Mouse (Mus musculus) kidney, postnatal 4 days (tissue): ENCODE results near the gene Pkd1.

Experiments
- DNase-seq, 2 experiments: peaks; one replicate each; pipeline ENCODE4 v3.0.0; 2021; ENCODE audit warnings: mixed read lengths in 2 of 2

The Pkd1 gene

DNA sequence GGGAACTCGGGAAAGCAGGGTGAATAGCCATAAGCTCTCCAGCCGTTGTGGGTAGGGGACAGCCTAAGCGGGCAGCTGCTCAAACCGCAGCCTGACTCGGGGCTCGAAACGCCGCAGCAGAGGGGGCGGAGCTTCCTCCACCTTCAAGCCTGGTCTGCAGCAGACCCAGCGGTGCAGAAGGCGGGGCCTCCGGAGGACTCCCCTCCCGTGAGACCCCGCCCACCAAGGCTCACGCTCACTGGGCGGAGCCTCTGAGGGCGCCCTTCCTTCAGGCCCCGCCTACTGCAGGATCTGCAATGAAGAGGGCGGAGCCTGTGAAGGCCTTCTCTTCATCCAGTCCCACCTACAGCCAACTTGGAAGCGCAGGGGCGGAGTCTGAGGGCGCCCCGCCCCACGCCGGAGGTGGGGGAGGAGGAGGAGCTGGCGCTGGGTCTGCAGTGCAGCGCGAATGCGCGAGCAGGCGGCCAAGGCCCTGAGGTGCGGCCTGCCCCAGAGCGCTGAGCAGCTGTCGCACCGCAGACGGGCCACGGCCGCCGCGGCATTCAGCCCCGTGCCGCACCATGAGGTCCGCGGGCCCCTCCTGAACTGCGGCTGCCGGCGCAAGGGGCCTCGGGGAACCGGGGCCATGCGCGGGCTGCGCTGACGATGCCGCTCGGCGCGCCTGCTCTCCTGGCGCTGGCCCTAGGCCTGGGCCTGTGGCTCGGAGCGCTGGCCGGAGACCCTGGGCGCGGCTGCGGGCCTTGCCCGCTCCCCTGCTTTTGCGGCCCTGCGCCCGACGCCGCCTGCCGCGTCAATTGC lies at the start of gene Pkd1:
Pkd1 (plus strand) TSS at position 217 of the 798 bp plus-strand sequence.
- peak; percentile 98 to 99 for DNase-seq

DNA sequence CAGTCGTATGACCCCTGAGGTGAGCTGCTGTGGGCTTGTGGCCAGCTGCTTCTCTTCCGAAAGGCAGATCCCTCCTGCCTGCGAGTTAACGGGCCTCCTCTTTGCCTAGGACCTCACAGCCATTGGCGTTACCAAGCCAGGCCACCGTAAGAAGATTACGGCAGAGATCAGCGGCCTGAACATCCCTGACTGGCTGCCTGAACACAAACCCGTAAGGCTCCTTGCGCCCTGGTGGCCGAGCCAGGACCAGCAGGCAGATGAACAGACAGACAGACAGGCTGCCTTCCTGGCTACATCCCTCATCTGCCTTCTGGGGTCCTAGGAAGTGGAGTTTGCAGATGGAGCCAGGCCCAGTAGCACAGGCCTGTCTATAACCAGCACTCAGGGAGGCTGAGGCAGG lies 47.4 kb upstream of the Pkd1 start:
- peak in 1 of 2 experiments; percentile 35 for DNase-seq

DNA sequence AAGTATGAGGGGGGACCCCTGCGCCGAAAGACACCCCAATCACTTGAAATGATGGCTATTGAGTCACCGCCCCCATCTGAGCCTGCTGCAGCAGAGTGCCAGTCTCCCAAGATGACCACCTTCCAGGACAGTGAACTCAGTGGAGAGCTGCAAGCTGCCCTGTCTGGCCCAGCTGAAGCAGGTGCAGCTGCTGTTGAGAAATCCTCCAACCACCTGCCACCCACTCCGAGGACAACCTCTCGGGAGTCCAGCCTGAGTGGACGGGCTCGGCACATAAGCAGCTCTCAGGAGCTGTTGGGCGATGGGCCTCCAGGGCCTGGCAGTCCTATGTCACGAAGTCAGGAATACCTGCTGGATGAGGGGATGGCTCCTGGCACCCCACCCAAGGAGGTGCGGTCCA lies 45.5 kb upstream of the Pkd1 start:
- DNase-seq, result no peak

DNA sequence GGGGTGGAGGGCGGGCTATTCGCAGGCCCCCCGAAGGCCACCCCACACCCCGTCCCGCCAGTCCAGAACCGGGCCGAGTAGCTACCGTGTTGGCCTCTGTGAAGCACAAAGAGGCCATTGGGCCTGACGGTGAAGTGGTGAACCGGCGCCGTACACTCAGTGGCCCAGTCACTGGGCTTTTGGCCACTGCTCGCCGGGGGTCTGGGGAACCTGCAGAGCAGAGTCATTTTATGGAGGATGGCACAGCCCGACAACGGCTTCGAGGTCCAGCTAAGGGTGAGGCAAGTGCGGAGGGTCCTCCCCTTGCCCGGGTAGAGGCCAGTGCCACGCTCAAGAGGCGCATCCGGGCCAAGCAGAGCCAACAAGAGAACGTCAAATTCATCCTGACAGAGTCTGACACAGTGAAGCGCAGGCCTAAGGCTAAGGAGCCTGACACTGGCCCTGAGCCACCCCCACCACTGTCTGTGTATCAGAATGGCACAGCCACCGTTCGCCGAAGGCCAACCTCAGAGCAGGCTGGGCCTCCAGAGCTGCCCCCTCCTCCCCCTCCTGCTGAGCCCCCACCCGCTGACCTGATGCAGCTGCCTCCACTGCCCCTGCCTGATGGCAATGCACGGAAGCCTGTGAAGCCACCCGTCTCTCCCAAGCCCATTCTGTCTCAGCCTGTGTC lies 44.2 kb upstream of the Pkd1 start:
- DNase-seq, result no peak

DNA sequence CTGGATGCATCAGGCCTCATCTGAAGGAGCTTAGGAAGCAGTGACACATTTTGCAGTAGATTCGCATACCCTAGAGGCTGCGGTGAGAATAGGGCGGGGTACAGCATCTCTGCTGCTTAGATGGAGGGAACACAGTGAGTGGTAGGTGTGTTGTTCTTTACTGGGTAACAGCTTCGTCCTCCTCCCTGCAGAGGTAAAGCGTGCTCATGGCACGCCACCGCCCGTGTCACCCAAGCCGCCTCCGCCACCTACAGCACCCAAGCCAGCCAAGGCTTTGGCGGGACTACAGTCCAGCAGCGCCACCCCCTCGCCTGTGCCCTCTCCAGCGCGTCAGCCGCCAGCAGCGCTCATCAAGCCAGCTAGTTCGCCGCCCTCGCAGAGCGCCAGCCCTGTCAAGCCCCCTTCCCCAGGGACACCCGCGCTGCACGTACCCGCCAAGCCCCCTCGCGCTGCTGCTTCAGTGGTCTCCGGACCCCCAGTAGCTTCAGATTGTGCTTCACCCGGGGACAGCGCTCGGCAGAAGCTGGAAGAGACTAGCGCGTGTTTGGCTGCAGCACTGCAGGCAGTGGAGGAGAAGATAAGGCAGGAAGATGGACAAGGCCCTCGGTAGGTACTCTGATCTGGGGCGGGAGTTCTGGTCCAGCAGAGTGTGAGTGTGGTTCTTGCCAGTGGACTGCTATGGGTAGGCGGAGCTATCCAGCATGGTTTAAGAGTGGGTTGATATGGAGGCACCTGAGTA lies 43.1 kb upstream of the Pkd1 start:
- peak in 1 of 2 experiments; percentile 48 for DNase-seq

DNA sequence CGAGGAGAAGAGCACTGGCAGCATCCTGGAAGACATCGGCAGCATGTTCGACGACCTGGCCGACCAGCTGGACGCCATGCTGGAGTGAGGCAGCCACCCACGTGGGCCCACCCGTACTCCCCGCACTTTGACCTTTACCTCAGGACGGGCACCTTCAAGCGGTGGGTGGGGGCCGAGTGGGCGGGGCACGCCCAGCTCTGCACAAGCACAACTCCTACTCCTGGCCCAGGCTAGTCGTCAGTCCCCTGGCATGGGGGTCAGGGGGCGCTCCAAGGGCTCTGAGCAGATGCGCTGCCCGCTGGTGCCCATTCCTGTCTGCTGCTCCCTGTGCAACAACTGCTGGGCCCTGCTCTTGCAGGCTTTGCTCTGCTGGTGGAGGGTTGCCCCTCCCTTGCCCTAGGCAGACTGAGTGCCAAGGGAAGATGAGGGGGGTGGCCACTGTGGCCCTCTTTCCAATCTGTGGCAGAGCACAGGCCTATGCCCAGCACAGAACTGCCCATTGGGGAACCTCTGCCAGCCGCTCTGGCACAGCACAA lies 42.4 kb upstream of the Pkd1 start:
- peak in 1 of 2 experiments; percentile 59 for DNase-seq

DNA sequence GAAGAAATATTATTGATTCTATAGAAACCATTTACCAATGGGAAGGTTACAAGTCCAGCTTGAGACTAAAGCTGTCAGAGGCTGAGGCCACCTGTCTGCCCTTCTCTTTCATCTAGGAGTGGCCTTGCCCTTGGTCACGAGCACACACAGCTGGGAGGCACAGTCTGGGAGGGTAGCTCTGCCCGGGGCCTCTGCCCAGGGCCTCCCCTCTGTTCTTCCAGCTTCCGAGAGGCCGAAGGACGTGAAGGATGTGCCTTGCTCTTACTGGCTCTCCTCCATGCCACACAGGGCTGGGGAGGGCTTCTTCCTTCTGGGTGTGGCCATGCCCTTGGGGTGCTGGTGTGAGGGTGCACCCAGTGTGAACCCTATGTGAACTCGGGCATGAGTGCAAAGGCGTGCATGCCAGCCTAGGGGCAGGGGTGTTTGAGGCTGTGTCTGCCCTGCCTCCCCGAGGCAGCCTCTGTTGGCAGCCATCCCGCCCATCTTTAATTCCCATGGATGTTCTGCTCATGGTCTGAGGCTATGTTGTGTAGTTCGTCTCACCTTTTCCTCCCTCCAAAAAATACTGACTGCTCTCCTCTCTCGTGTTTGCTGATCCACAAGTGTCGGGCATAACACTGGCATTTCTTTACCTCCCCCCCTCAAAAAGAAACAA lies 41.7 kb upstream of the Pkd1 start:
- DNase-seq, result no peak

DNA sequence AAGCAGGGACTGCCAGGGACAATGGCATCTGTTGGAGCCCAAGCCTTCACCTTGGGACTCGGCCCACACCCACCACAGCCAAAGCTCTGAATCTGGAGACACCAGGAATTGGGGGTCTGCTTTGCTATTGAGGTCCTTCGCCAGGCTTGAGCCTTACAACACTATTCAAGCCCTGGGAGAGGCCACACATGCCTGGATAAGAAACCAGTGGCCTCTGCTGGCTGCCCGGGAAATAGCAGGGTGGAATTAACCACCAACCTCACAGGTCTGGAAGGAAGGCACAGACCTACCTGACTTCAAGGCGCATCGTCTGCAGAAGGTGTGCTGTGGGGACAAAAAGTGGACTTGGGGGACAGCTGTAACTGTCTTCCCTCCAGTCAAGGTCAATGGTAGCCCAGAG lies 36.0 kb upstream of the Pkd1 start:
- DNase-seq, result peak; percentile 78 to 82

DNA sequence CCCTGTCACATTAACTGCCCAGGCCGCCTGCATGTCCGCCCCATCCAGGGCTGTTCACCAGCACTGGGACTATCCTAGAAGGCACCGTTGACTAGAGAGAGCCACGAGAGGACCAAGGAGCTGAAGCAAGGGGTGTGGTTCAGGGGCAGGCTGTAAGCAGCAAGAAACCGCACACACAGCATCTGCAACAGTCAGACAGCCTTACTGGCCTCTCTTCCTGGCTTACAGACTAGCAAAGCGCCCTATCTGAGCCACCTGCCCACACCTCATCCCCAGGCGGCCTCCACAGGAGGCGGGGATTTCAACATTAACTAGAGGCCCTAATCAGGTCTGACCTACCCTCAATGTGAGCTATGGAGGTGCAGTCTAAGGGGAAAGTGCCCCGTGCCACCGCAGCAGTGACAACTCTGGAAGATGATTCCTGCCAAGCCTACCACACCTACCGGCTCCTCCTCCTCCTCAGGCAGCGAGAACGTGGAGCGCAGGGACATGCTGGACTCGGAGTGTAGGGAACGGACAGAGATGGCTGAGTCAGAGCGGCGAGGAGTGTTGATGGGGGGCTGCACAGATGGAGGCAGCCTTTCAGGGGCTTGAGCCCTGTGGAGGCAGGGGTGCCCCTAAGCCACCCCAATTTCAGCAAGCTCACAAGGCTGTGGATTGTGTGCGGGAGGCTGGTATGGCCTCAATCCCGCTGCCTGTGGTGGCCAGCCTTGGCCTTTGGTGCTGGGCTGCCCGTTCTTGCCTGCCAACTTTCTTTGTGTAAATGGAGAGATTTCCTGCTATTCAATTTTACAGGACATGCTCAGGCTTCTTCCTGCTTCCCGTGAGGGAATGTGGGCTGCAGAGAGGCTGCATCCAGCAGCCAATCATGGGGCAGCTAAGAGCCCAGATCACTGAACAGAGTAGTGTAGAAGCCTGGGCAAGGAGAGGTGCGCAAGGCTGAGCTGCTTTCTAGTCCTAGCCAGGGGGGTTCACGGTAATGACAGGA lies 35.1 kb upstream of the Pkd1 start:
- peak in 1 of 2 experiments; percentile 28 for DNase-seq

DNA sequence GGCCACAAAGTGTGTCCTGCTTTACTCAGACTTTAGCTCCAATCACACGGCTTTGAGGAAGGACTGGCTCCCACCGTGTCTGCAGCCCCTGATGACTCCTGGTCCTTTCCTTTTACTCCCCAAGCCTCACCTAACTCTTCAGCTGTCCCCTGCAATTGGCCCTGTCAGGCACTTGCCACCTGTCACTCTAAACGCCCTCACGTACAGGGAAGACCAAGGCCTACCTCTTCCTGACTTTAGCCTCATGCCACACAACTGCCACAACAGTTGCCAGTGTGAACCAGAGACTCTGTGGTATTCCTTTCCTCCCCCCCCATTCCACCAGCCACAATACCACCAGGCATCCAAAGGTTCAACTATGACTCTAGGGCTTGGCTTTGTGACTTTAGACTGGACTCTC lies 29.2 kb upstream of the Pkd1 start:
- DNase-seq, result no peak

DNA sequence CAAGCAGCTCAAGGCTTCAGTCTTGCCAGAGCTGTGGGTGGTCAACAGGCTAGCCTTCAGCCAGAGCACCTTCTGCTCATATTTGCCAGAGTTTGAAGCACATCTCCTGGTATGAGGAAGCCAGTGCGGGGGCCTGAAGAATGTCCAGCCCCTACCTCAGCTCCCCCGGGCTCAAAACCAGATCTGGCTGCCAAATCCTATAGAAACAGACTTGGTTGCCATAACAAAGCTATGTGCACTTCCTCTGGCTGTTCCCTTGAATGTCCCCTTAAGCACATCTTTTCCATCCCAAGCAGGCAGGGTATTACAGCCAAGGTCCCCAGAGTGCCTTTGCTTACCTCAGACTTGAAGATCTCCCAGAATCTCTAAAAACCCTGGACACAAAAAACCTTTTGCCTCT lies 24.9 kb upstream of the Pkd1 start:
- DNase-seq, result no peak

DNA sequence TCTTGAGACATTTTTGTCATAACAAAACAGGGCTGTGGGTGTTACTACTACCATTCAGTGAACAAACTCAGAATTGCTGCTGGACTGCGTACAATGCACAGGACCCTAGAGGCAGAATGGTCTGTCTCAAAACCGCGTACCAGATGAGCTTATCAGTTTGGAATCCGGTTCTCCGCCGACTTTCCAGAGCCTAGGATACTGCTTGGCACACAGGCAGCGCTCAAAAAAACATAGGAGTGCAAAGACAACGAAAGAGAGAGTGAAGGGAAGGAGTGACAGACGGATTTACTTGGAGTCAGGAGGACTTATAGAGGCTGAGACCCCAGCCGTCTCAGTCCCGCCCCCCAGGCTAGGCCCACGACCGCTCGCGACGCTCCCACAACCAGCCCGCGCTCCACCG lies 22.3 kb upstream of the Pkd1 start:
- no peak for DNase-seq

DNA sequence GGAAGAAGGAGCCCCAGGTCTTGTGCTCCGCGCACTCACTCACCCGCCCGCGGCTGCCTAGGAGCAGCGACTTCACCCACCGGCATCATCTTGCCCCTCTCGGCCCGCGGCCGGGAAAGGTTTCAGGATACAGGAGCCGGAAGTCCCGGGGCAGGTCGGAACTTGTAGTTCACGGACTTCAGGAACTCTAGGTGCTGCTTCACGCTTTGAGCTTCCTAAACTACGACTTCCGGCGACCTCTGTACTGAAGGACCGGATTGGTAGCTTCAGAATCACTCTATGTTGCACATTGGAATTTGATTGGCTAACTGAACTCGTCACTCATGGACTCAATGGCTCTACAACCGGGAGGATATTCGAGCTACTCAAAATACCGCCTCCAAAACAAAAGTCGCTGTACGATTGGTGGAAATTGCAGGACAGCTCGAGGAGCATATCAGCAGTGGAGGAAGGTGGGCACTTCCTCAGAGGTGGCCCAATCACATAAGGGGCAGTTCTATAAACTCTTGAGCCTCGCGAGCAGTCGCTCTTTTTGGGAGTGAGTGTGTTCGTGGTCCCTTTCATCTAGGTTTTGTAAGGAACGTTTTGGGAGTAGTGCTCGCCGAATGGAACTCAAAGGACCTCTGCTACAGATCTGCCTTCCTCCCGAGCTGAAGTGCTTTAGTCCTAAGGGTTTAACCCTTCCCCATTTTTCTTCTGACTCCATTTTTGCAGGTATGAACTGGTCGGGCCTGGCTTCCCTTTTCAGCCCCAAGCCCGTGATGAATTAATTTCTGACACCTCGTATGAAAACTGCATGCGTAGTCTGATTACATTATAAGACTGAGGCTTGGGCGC lies 21.7 kb upstream of the Pkd1 start, which contains the start of gene Traf7:
Traf7 (minus strand) TSS at position 216 of the 837 bp plus-strand sequence.
- DNase-seq, result peak; percentile 92 to 95

DNA sequence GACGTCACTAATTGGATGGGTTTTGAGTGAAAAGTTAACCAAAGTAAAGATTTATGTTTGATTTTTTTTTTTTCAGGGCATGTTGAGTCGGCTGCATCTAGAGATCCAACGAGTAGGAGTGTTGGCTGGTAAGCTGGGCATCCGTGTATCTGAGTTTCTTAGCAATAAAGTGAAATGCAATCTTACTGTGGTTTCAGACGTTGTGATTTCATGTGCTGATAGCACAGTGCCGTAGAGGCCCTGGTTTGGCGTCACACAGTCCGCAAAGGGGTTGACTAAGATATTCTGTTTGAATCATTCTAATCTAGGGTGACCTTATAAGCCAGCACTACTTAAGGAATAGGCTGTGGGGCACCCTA lies 21.1 kb upstream of the Pkd1 start:
- DNase-seq, result no peak

DNA sequence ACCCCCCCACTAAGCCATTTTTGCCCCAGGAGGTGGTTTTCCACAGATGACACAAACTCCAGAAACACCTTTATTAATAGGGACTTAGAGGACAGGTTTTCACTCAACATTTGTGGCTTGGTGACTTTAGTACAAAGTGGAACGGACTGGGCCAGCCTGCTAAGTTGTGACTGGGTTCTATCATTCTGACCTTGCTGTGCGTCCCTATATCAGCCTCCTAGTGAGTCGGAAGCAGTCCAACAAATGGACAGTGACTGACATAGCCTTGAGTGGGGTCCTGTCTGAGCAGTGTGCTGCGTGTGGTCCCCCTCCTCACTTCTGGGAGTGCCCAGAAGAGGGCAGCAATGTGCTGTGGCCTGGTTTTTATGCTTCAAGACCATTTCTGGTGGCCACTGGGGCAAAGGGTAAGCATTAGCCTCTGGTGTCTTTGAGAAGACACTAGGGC lies 20.6 kb upstream of the Pkd1 start:
- peak; percentile 83 to 86 for DNase-seq

DNA sequence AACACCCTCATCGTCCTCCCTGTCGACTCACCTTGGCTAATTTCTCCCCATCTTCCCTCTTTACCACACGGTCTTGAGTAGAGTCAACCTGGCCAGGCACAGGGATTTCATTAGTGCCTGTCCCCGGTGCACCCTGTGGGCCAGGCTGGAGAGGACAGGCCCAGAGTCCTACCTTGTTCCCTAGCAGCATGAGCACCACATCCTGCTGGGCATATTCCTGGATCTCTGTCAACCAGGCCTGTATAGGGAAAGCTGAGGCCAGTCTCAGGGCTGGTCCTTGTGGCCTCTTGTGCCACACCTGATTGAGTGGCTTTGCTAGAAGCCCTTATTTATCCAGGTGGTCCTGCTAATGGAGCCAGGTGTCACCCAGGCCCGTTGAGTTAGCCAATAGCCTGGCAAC lies 19.8 kb upstream of the Pkd1 start:
- DNase-seq, result no peak

DNA sequence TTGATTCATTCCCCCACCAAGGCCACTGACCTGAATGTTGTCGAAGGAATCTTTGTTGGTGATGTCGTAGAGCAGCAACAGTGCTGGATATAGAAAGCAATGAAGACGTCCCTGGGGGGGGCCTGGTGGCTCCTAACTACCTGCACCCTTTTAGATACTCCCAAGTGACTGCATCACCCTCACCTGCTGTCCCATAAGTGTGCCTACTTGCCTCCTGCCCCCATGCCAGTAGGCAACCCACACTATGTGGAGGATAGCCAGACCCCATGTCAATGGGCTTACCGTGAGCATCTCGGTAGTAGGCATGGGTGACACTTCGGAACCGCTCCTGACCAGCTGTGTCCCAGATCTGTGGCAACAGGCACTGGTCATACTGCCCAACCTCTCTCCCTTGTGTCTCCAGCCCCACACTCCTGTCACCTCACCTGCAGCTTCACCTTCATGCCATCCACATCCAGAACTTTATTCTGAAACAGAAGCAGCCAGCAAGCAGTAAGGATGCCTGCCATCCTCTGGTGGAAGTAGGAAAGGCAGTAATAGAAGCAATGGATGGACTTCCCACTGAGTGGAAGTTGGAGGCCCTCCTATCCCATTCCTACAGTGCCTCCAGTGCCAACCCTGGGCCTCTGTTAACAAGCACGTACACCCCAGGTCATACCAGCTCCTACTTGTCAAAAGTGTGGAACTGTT lies 19.1 kb upstream of the Pkd1 start:
- no peak for DNase-seq

DNA sequence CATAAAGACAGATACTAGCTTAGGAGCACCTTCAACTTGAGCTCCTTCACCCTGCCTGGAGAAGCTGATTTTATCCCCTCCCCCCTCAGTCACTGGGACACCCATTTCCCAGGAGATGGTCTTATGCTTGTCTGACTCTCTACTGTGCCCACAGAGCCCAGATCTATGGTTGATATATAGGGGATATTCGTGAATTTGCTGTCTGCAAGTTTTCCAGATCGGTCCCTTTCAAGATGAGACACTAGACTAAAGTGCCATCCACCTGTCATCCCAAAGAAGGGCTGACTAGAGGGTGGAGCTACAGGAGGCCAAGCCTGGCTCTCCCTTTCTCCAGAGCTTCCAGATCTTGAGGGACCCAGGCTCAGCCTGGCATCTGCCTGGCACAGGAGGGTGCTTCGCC lies 18.6 kb upstream of the Pkd1 start:
- no peak for DNase-seq

DNA sequence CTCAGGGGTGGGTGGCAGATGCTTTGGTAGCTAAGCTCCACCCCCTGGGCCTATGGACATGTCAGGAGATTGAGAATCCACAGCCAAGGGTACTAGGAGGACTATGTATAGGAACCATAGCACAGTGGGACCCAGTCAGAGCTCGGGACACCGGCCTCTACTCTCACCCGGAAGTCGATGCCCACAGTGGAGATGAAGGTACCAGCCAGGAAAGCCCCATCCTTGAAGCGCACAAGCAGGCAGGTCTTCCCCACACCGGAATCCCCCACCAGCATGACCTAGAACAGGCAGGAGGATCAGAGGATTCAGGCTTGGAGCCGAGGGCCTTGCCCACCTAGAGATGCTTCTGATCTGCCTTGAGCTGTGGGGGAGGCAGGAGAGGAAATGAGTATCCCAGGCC lies 17.6 kb upstream of the Pkd1 start:
- DNase-seq, result no peak
